Mouse (Mus musculus) midbrain, embryonic 12.5 days (tissue): ENCODE data around the gene Gm4737. TPM values are rescaled to one million over a fixed set of nuclear protein-coding genes. Genes with fewer than 3 reads are reported as not detected.

Experiments used
- ATAC-seq: fragments of 200-750 bp; cut with Nextera tagmentation; 2 replicates; pipeline ENCODE4 v1.8.0; 2017; ENCODE audit warnings: low read depth, moderate TSS enrichment, moderate library complexity; ENCODE audit not compliant: low FRiP score
- H3K27ac ChIP-seq: fragments of 300-500 bp; sonication (generic); replicated peaks from 2 replicates; pipeline ENCODE4 v1.5.1; 2016; ENCODE audit warnings: mild to moderate bottlenecking
- H3K27me3 ChIP-seq: fragments of 300-500 bp; sonication (generic); 2 replicates; pipeline ENCODE4 v1.6.1; 2016; ENCODE audit warnings: mild to moderate bottlenecking
- H3K36me3 ChIP-seq: fragments of 300-500 bp; sonication (generic); 2 replicates; pipeline ENCODE4 v1.6.1; 2016
- H3K4me1 ChIP-seq: fragments of 300-500 bp; sonication (generic); 2 replicates; pipeline ENCODE4 v1.6.1; 2016
- H3K4me2 ChIP-seq: fragments of 300-500 bp; sonication (generic); replicated peaks from 2 replicates; pipeline ENCODE4 v1.6.1; 2016; ENCODE audit warnings: mild to moderate bottlenecking, moderate library complexity
- H3K4me3 ChIP-seq: fragments of 300-500 bp; sonication (generic); 2 replicates; pipeline ENCODE4 v1.5.1; 2016; ENCODE audit warnings: mild to moderate bottlenecking
- H3K9ac ChIP-seq: fragments of 300-500 bp; sonication (generic); replicated peaks from 2 replicates; pipeline ENCODE4 v1.6.1; 2016; ENCODE audit warnings: mild to moderate bottlenecking, moderate library complexity
- H3K9me3 ChIP-seq: fragments of 300-500 bp; sonication (generic); 2 replicates; pipeline ENCODE4 v1.6.1; 2016; ENCODE audit warnings: mild to moderate bottlenecking
- WGBS: fragments of 180-500 bp; shearing (Covaris S2); methylation state at CpG from one replicate; pipeline ENCODE4 v1.1.7; 2016; 5-methylcytosine and 5-hydroxymethylcytosine counted together
- polyA plus RNA-seq: library from polyadenylated mRNA; unstranded; fragments of >200 nt; fragmentation: Nextera tagmentation; extraction: Ambion mirVana; gene quantifications from 2 replicates; pipeline ENCODE4 v1.2.1, GENCODE M21; 2016

Gene Gm4737
- polyA plus RNA-seq, 1 experiment from 2014 or later = 3.6 TPM

- Histone ChIP-seq H3K36me3 (no peaks in the 10 kb centered on the region), H3K9me3 (no peaks in the 10 kb centered on the region), H3K27ac (no peak within 1 kb of the TSS), H3K27me3 (no peaks in the 10 kb centered on the region), H3K4me1 (no peaks in the 10 kb centered on the region), H3K4me2 (no peak within 1 kb of the TSS), H3K9ac (no peak within 1 kb of the TSS), H3K4me3 (no peak within 1 kb of the TSS)
- no peak for ATAC-seq
- 76% methylated on average over 10 of the region's 10 CpGs for WGBS
Measured at GRCm38 (mm10) chr16:46120020-46120419, 34.9 kb downstream of the Gm4737 start, which contains the start of gene Cd96. TSS of gene Cd96 (minus strand) at chr16:46120251.

GRCm38 (mm10) chr16:46117645-46118044, 37.2 kb downstream of the Gm4737 start:
- 91% methylated on average over 3 of the region's 3 CpGs for WGBS
- no peak overlapping the region for H3K4me3 ChIP-seq
- H3K27ac ChIP-seq = no peak overlapping the region
- H3K4me1 ChIP-seq = no peaks in the 10 kb centered on the region
- no peaks in the 10 kb centered on the region for H3K9me3 ChIP-seq
- H3K4me2 ChIP-seq = no peak overlapping the region
- no peaks in the 10 kb centered on the region for H3K36me3 ChIP-seq
- H3K27me3 ChIP-seq = no peaks in the 10 kb centered on the region
- ATAC-seq = no peak
- H3K9ac ChIP-seq = no peak overlapping the region

GRCm38 (mm10) chr16:46114727-46115126, 40.1 kb downstream of the Gm4737 start:
- no peaks in the 10 kb centered on the region for H3K9me3 ChIP-seq
- H3K27ac ChIP-seq = no peak overlapping the region
- no peak overlapping the region for H3K4me3 ChIP-seq
- no peak overlapping the region for H3K9ac ChIP-seq
- no peak for ATAC-seq
- H3K36me3 ChIP-seq = no peaks in the 10 kb centered on the region
- WGBS = 82% methylated on average over 2 of the region's 2 CpGs
- H3K4me1 ChIP-seq = no peaks in the 10 kb centered on the region
- no peak overlapping the region for H3K4me2 ChIP-seq
- H3K27me3 ChIP-seq = no peaks in the 10 kb centered on the region

GRCm38 (mm10) chr16:46109536-46109935, 45.3 kb downstream of the Gm4737 start:
- no peaks in the 10 kb centered on the region for H3K4me1 ChIP-seq
- no peak overlapping the region for H3K27ac ChIP-seq
- no peaks in the 10 kb centered on the region for H3K36me3 ChIP-seq
- no peak overlapping the region for H3K4me3 ChIP-seq
- H3K4me2 ChIP-seq = no peak overlapping the region
- H3K9ac ChIP-seq = no peak overlapping the region
- WGBS = 39% methylated on average over 8 of the region's 8 CpGs
- no peaks in the 10 kb centered on the region for H3K9me3 ChIP-seq
- no peaks in the 10 kb centered on the region for H3K27me3 ChIP-seq
- ATAC-seq = no peak

GRCm38 (mm10) chr16:46107431-46107830, 47.4 kb downstream of the Gm4737 start:
- no peak overlapping the region for H3K9ac ChIP-seq
- H3K9me3 ChIP-seq = no peaks in the 10 kb centered on the region
- H3K4me1 ChIP-seq = no peaks in the 10 kb centered on the region
- no peaks in the 10 kb centered on the region for H3K27me3 ChIP-seq
- no peak overlapping the region for H3K4me3 ChIP-seq
- no peak overlapping the region for H3K4me2 ChIP-seq
- no peaks in the 10 kb centered on the region for H3K36me3 ChIP-seq
- H3K27ac ChIP-seq = no peak overlapping the region
- WGBS = 58% methylated on average over 4 of the region's 4 CpGs
- no peak for ATAC-seq

- Histone ChIP-seq H3K4me1 (no peaks in the 10 kb centered on the region), H3K9me3 (no peaks in the 10 kb centered on the region), H3K27ac (no peak overlapping the region), H3K36me3 (no peaks in the 10 kb centered on the region), H3K4me2 (no peak overlapping the region), H3K9ac (no peak overlapping the region), H3K4me3 (no peak overlapping the region), H3K27me3 (no peaks in the 10 kb centered on the region)
- no peak for ATAC-seq
- 81% methylated on average over 9 of the region's 9 CpGs for WGBS
Measured at GRCm38 (mm10) chr16:46104491-46104890, 50.4 kb downstream of the Gm4737 start.

Other genes with a start within 250 kb of the Gm4737 start
- 33.4 and 42.6 TPM in 2 replicates for gene Phldb2, start 201.5 kb downstream of the Gm4737 start, polyA plus RNA-seq
- gene Plcxd2, start 144.9 kb downstream of the Gm4737 start, polyA plus RNA-seq = 5.6 and 5.9 TPM in 2 replicates
- gene Cd96, start 34.8 kb downstream of the Gm4737 start, polyA plus RNA-seq = not detected in 2 replicates